Mouse (Mus musculus): Measurements from ENCODE around the gene Akt1. TPM values are rescaled to one million over a fixed set of nuclear protein-coding genes. Genes with fewer than 3 reads are reported as not detected.
A peak's percentile ranks its signal among the peaks of the same experiment; 100 is the strongest.

Akt1 gene
- polyA plus RNA-seq, 1 experiment from 2014 or later: 50.8 TPM

- H3K9me3 ChIP-seq (ENCODE audit: control insufficient read depth, low read length): no peaks in the 10 kb centered on the region
- no peak for DNase-seq (ENCODE audit: low spot score)
- no peak overlapping the region for H3K27ac ChIP-seq (ENCODE audit: low read depth, low read length)
- ATAC-seq (ENCODE audit: low FRiP score): no peak
- WGBS: 83% methylated on average over 3 of the region's 3 CpGs
- no peak overlapping the region for H3K9ac ChIP-seq (ENCODE audit: low read depth, low read length)
- no peak overlapping the region for H3K4me2 ChIP-seq (replicated peaks; ENCODE audit: low read depth, low read length)
- no peak overlapping the region for H3K4me3 ChIP-seq (ENCODE audit: low read depth, low read length)
- H3K27me3 ChIP-seq (ENCODE audit: control insufficient read depth, insufficient read depth, low read length): peaks cover 7% of the 10 kb centered on the region
- H3K4me1 ChIP-seq (replicated peaks; ENCODE audit: control insufficient read depth, insufficient read depth, low read length): peaks cover 8% of the 10 kb centered on the region
- H3K36me3 ChIP-seq (ENCODE audit: control insufficient read depth, insufficient read depth, low read length): no peaks in the 10 kb centered on the region
Measured at GRCm38 (mm10) chr12:112696806-112697425, 22.2 kb upstream of the Akt1 start.

- H3K9me3 ChIP-seq (ENCODE audit: control insufficient read depth, low read length): no peaks in the 10 kb centered on the region
Measured at GRCm38 (mm10) chr12:112694127-112694475, 19.4 kb upstream of the Akt1 start.

GRCm38 (mm10) chr12:112693185-112694126, 18.8 kb upstream of the Akt1 start:
- Histone ChIP-seq H3K27me3 (ENCODE audit: control insufficient read depth, insufficient read depth, low read length) (no peaks in the 10 kb centered on the region; the same call in 1 of the 2 replicates), H3K9ac (ENCODE audit: low read depth, low read length) (peak overlapping the region; percentile 88), H3K4me3 (ENCODE audit: low read depth, low read length) (peak overlapping the region; percentile 62), H3K36me3 (ENCODE audit: control insufficient read depth, insufficient read depth, low read length) (no peaks in the 10 kb centered on the region), H3K9me3 (ENCODE audit: control insufficient read depth, low read length) (no peaks in the 10 kb centered on the region), H3K4me2 (replicated peaks; ENCODE audit: low read depth, low read length) (peak overlapping the region; percentile 83), H3K4me1 (replicated peaks; ENCODE audit: control insufficient read depth, insufficient read depth, low read length) (peaks cover 3% of the 10 kb centered on the region; the same call in 1 of the 2 replicates), H3K27ac (ENCODE audit: low read depth, low read length) (peak overlapping the region; percentile 79)
- ATAC-seq (ENCODE audit: low FRiP score): peak; percentile 96
- DNase-seq (ENCODE audit: low spot score): peak; percentile 98
- WGBS: 3% methylated on average over 54 of the region's 54 CpGs

More at GRCm38 (mm10) chr12:112694127-112694475, 19.4 kb upstream of the Akt1 start:
- H3K36me3 ChIP-seq (ENCODE audit: control insufficient read depth, insufficient read depth, low read length): no peaks in the 10 kb centered on the region
- no peak for DNase-seq (ENCODE audit: low spot score)
- peak; percentile 10; the same call in 1 of the 2 replicates for ATAC-seq (ENCODE audit: low FRiP score)
- H3K4me3 ChIP-seq (ENCODE audit: low read depth, low read length): peak overlapping the region; percentile 62
- H3K27ac ChIP-seq (ENCODE audit: low read depth, low read length): peak overlapping the region; percentile 79
- H3K9ac ChIP-seq (ENCODE audit: low read depth, low read length): peak overlapping the region; percentile 88
- H3K4me2 ChIP-seq (replicated peaks; ENCODE audit: low read depth, low read length): peak overlapping the region; percentile 83
- 84% methylated on average over 10 of the region's 10 CpGs for WGBS
- H3K27me3 ChIP-seq (ENCODE audit: control insufficient read depth, insufficient read depth, low read length): no peaks in the 10 kb centered on the region; the same call in 1 of the 2 replicates
- peaks cover 3% of the 10 kb centered on the region; the same call in 1 of the 2 replicates for H3K4me1 ChIP-seq (replicated peaks; ENCODE audit: control insufficient read depth, insufficient read depth, low read length)

- Histone ChIP-seq H3K27ac (ENCODE audit: low read depth, low read length) (no peak overlapping the region), H3K27me3 (ENCODE audit: control insufficient read depth, insufficient read depth, low read length) (no peaks in the 10 kb centered on the region), H3K4me3 (ENCODE audit: low read depth, low read length) (no peak overlapping the region), H3K36me3 (ENCODE audit: control insufficient read depth, insufficient read depth, low read length) (no peaks in the 10 kb centered on the region), H3K9ac (ENCODE audit: low read depth, low read length) (no peak overlapping the region), H3K4me1 (replicated peaks; ENCODE audit: control insufficient read depth, insufficient read depth, low read length) (peaks cover 3% of the 10 kb centered on the region; the same call in 1 of the 2 replicates), H3K4me2 (replicated peaks; ENCODE audit: low read depth, low read length) (no peak overlapping the region), H3K9me3 (ENCODE audit: control insufficient read depth, low read length) (no peaks in the 10 kb centered on the region)
- ATAC-seq (ENCODE audit: low FRiP score): no peak
- DNase-seq (ENCODE audit: low spot score): no peak
- WGBS: 78% methylated on average over 15 of the region's 15 CpGs
Measured at GRCm38 (mm10) chr12:112688458-112688857, 13.8 kb upstream of the Akt1 start.

- Histone ChIP-seq H3K4me3 (ENCODE audit: low read depth, low read length) (no peak overlapping the region), H3K9ac (ENCODE audit: low read depth, low read length) (no peak overlapping the region), H3K27me3 (ENCODE audit: control insufficient read depth, insufficient read depth, low read length) (peaks cover 22% of the 10 kb centered on the region), H3K9me3 (ENCODE audit: control insufficient read depth, low read length) (no peaks in the 10 kb centered on the region), H3K27ac (ENCODE audit: low read depth, low read length) (no peak overlapping the region), H3K36me3 (ENCODE audit: control insufficient read depth, insufficient read depth, low read length) (no peaks in the 10 kb centered on the region), H3K4me2 (replicated peaks; ENCODE audit: low read depth, low read length) (no peak overlapping the region), H3K4me1 (replicated peaks; ENCODE audit: control insufficient read depth, insufficient read depth, low read length) (peaks cover 4% of the 10 kb centered on the region)
- DNase-seq (ENCODE audit: low spot score) (no peak), ATAC-seq (ENCODE audit: low FRiP score) (no peak)
- 48% methylated on average over 7 of the region's 7 CpGs for WGBS
Measured at GRCm38 (mm10) chr12:112683351-112683750, 8.7 kb upstream of the Akt1 start.

- peaks cover 22% of the 10 kb centered on the region for H3K27me3 ChIP-seq (ENCODE audit: control insufficient read depth, insufficient read depth, low read length)
- peak overlapping the region; percentile 48 for H3K4me3 ChIP-seq (ENCODE audit: low read depth, low read length)
- DNase-seq (ENCODE audit: low spot score) (peak; percentile 59), ATAC-seq (ENCODE audit: low FRiP score) (0 out of 2 replicates have a peak, but pooled peaks have one; percentile 10)
- H3K4me2 ChIP-seq (replicated peaks; ENCODE audit: low read depth, low read length): peak overlapping the region; percentile 98
- no peaks in the 10 kb centered on the region for H3K9me3 ChIP-seq (ENCODE audit: control insufficient read depth, low read length)
- H3K4me1 ChIP-seq (replicated peaks; ENCODE audit: control insufficient read depth, insufficient read depth, low read length): peaks cover 7% of the 10 kb centered on the region
- peak overlapping the region; percentile 42; the same call in 1 of the 2 replicates for H3K27ac ChIP-seq (ENCODE audit: low read depth, low read length)
- H3K9ac ChIP-seq (ENCODE audit: low read depth, low read length): peak overlapping the region; percentile 40
- WGBS: 4% methylated on average over 69 of the region's 87 CpGs
- no peaks in the 10 kb centered on the region for H3K36me3 ChIP-seq (ENCODE audit: control insufficient read depth, insufficient read depth, low read length)
Measured at GRCm38 (mm10) chr12:112679027-112679996, 4.6 kb upstream of the Akt1 start.

- Histone ChIP-seq H3K4me1 (replicated peaks; ENCODE audit: control insufficient read depth, insufficient read depth, low read length) (peaks cover 7% of the 10 kb centered on the region), H3K27ac (ENCODE audit: low read depth, low read length) (peak within 1 kb of the TSS; percentile 42)
- ATAC-seq (ENCODE audit: low FRiP score): peak; percentile 56
Measured at GRCm38 (mm10) chr12:112678555-112679026, 3.9 kb upstream of the Akt1 start, which contains the start of gene Zbtb42. TSS of gene Zbtb42 (plus strand) at chr12:112678828.

More at GRCm38 (mm10) chr12:112678555-112679026, 3.9 kb upstream of the Akt1 start, which contains the start of gene Zbtb42:
- DNase-seq (ENCODE audit: low spot score): peak; percentile 84
- Histone ChIP-seq H3K36me3 (ENCODE audit: control insufficient read depth, insufficient read depth, low read length) (no peaks in the 10 kb centered on the region), H3K4me3 (ENCODE audit: low read depth, low read length) (peak within 1 kb of the TSS; percentile 48), H3K9me3 (ENCODE audit: control insufficient read depth, low read length) (no peaks in the 10 kb centered on the region), H3K4me2 (replicated peaks; ENCODE audit: low read depth, low read length) (peak within 1 kb of the TSS; percentile 98), H3K9ac (ENCODE audit: low read depth, low read length) (peak within 1 kb of the TSS; percentile 40), H3K27me3 (ENCODE audit: control insufficient read depth, insufficient read depth, low read length) (peaks cover 22% of the 10 kb centered on the region)
- WGBS: under 1% methylated on average over 47 of the region's 60 CpGs

Measured in hindbrain, embryonic 11.5 days (tissue).